Mouse (Mus musculus) hindbrain, embryonic 13.5 days (tissue): ENCODE results near the gene Nat9. TPM values are rescaled to one million over a fixed set of nuclear protein-coding genes. Genes with fewer than 3 reads are reported as not detected.

Experiments used
- ATAC-seq: fragments of 200-750 bp; cut with Nextera tagmentation; 2 replicates; pipeline ENCODE4 v1.8.0; 2017; ENCODE audit warnings: moderate TSS enrichment; ENCODE audit not compliant: low FRiP score
- H3K27ac ChIP-seq: fragments of 300-500 bp; sonication (generic); 2 replicates; pipeline ENCODE4 v1.5.1; 2015; ENCODE audit warnings: inconsistent platforms, mild to moderate bottlenecking, moderate library complexity
- H3K27me3 ChIP-seq: fragments of 300-500 bp; sonication (generic); 2 replicates; pipeline ENCODE4 v1.6.1; 2015; ENCODE audit warnings: mild to moderate bottlenecking, inconsistent platforms
- H3K36me3 ChIP-seq: fragments of 300-500 bp; sonication (generic); 2 replicates; pipeline ENCODE4 v1.6.1; 2015; ENCODE audit warnings: mild to moderate bottlenecking, inconsistent platforms
- H3K4me1 ChIP-seq: fragments of 300-500 bp; sonication (generic); replicated peaks from 2 replicates; pipeline ENCODE4 v1.6.1; 2015; ENCODE audit warnings: inconsistent platforms
- H3K4me2 ChIP-seq: fragments of 300-500 bp; sonication (generic); 2 replicates; pipeline ENCODE4 v1.6.1; 2015; ENCODE audit warnings: inconsistent platforms, mild to moderate bottlenecking, moderate library complexity
- H3K4me3 ChIP-seq: fragments of 300-500 bp; sonication (generic); 2 replicates; pipeline ENCODE4 v1.5.1; 2015; ENCODE audit warnings: mild to moderate bottlenecking, inconsistent platforms
- H3K9ac ChIP-seq: fragments of 300-500 bp; sonication (generic); 2 replicates; pipeline ENCODE4 v1.6.1; 2015; ENCODE audit warnings: mild to moderate bottlenecking, inconsistent platforms
- H3K9me3 ChIP-seq: fragments of 300-500 bp; sonication (generic); 2 replicates; pipeline ENCODE4 v1.6.1; 2016; ENCODE audit warnings: inconsistent platforms
- WGBS: fragments of 180-500 bp; shearing (Covaris S2); methylation state at CpG from one replicate; pipeline ENCODE4 v1.1.7; 2015; 5-methylcytosine and 5-hydroxymethylcytosine counted together
- polyA plus RNA-seq: library from polyadenylated mRNA; unstranded; fragments of >200 nt; fragmentation: Nextera tagmentation; extraction: Ambion mirVana; gene quantifications from 2 replicates; pipeline ENCODE4 v1.2.1, GENCODE M21; 2015

Nat9 gene
- polyA plus RNA-seq, 1 experiment from 2014 or later, result 22.0 TPM

DNA sequence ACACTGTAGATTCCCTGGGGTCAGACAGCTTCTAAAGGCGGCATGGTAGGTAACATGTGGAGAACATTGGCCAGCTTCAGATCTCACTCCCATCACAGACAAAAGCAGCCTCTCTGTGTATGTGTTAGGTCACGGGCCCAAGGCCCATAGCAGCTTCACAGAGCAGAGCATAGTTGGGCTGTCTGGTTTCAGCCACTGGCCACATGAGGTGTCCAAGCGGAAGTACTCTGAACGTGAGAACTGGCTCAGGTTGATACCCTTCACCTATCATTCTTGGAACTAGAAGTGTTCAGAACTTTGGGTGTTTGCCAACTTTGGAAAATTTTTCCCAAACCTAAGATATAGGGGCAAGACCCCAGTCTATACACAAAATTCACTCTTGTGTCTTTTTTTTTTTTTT is 18.2 kb downstream of the Nat9 start:
- no peak overlapping the region for H3K4me3 ChIP-seq
- no peaks in the 10 kb centered on the region for H3K9me3 ChIP-seq
- H3K27ac ChIP-seq, result no peak overlapping the region
- no peak overlapping the region for H3K4me2 ChIP-seq
- no peaks in the 10 kb centered on the region for H3K36me3 ChIP-seq
- no peak overlapping the region for H3K9ac ChIP-seq
- ATAC-seq, result no peak
- peaks cover 56% of the 10 kb centered on the region for H3K27me3 ChIP-seq
- 86% methylated on average over 4 of the region's 4 CpGs for WGBS
- H3K4me1 ChIP-seq, result peaks cover 53% of the 10 kb centered on the region

DNA sequence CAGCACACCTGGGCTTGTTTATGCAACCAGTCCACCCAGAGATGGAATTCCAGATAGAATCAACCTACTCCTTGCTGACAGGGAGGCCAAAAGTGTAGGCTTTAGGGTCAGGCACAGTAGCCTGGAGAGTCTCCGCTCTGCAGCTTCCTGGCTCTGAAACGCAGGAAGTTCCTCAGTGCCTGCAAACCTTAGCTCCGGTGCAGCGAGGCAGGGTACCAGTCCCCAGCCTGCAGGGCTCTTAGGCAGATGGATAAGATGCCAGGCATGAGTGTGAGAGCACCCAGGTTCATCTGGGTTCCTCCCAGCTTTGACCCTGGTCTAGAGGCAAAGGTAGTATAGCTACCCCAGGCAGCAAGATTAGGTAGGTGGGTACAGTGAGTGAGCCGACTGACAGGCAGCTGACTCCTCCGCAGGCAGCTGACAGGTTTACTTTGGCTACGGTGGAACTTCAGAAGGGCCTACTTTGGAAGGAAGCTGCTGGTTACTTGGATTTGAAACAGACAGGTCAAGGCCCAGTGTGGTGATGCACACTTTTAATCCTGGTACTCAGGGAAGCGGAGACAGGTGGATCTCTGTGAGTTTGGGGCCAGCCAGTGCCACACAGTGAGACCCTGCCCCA is 19.9 kb downstream of the Nat9 start:
- 89% methylated on average over 8 of the region's 8 CpGs for WGBS
- no peaks in the 10 kb centered on the region for H3K36me3 ChIP-seq
- H3K4me2 ChIP-seq, result no peak overlapping the region
- peaks cover 57% of the 10 kb centered on the region for H3K27me3 ChIP-seq
- no peaks in the 10 kb centered on the region for H3K9me3 ChIP-seq
- no peak overlapping the region for H3K4me3 ChIP-seq
- no peak overlapping the region for H3K27ac ChIP-seq
- H3K9ac ChIP-seq, result no peak overlapping the region
- ATAC-seq, result no peak
- H3K4me1 ChIP-seq, result peaks cover 53% of the 10 kb centered on the region

DNA sequence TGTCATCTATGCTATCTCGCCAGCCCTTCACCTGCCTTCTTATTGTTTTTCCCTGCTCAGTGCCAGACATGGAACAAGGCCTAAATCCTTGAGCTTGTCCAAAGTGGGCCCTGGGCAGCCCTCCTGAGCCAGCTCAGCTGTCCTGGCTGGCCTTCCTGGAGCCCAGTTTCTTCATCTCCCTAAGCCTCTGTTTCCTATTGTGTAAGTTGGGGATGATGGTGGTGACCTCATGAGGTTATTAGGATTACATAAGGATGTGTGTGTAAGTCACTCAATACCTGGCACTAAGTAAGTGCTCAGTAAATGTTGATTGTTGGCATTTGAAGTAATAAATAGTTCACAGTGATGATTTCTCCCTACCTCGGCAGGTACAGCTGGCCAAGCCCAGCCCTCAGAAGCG is 20.9 kb downstream of the Nat9 start:
- Histone ChIP-seq H3K9me3 (no peaks in the 10 kb centered on the region), H3K9ac (no peak overlapping the region), H3K4me1 (peaks cover 52% of the 10 kb centered on the region), H3K4me3 (no peak overlapping the region), H3K27me3 (peaks cover 57% of the 10 kb centered on the region), H3K36me3 (no peaks in the 10 kb centered on the region), H3K27ac (no peak overlapping the region), H3K4me2 (no peak overlapping the region)
- WGBS, result 94% methylated on average over 3 of the region's 3 CpGs
- no peak for ATAC-seq

DNA sequence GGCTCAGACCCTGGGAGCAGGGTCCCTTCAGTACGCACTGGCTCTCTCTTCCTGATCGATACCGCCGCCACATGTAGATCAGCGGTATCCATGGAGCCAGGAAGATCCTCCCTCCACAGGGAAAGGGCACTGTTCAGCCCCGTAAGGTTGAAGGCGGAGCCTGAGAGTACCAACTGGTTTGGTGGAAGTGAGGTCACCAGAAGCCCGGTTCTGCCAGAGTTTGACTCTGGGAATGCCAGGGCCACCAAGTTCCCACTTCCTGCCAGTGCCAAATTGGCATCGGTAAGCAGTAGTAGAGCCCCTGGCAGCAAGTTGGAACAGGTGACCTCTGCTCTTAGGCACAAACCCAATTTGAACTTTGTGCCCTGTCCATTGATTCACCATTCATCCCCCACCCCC is 22.7 kb downstream of the Nat9 start:
- H3K4me2 ChIP-seq, result peak overlapping the region; percentile 68
- WGBS, result 4% methylated on average over 9 of the region's 9 CpGs
- H3K36me3 ChIP-seq, result no peaks in the 10 kb centered on the region
- peaks cover 62% of the 10 kb centered on the region for H3K27me3 ChIP-seq
- H3K9me3 ChIP-seq, result no peaks in the 10 kb centered on the region
- ATAC-seq, result no peak
- H3K9ac ChIP-seq, result peak overlapping the region; percentile 74
- H3K4me1 ChIP-seq, result peaks cover 48% of the 10 kb centered on the region
- no peak overlapping the region for H3K27ac ChIP-seq
- peak overlapping the region; percentile 56 for H3K4me3 ChIP-seq

- Histone ChIP-seq H3K27me3 (peaks cover 67% of the 10 kb centered on the region), H3K9me3 (no peaks in the 10 kb centered on the region), H3K4me1 (peaks cover 48% of the 10 kb centered on the region), H3K4me2 (peak overlapping the region; percentile 68), H3K36me3 (no peaks in the 10 kb centered on the region), H3K27ac (no peak overlapping the region), H3K9ac (peak overlapping the region; percentile 74), H3K4me3 (peak overlapping the region; percentile 56)
- no peak for ATAC-seq
- WGBS, result under 1% methylated on average over 14 of the region's 14 CpGs
Measured at GRCm38 (mm10) chr11:115164341-115164975, 23.2 kb downstream of the Nat9 start.

DNA sequence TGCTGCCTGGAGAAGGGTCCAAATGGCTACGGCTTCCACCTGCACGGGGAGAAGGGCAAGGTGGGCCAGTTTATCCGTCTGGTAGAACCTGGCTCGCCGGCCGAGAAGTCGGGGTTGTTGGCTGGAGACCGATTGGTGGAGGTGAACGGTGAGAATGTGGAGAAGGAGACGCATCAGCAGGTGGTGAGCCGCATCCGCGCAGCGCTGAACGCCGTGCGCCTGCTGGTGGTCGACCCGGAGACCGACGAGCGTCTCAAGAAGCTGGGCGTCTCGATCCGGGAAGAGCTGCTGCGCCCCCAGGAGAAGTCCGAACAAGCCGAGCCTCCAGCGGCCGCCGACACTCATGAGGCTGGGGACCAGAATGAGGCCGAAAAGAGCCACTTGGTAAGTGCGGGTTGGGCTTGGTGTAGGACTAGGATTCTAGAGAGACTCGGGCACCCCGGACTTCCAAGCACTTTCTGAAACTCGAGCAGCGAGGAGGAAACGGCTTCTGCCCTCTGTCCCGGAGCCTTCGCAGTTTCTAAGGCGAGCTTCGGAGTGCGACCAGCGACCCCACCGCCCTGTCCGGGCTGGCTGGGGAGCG is 24.0 kb downstream of the Nat9 start:
- Histone ChIP-seq H3K4me2 (peak overlapping the region; percentile 68), H3K9ac (peak overlapping the region; percentile 74), H3K36me3 (no peaks in the 10 kb centered on the region), H3K4me3 (peak overlapping the region; percentile 56), H3K27me3 (peaks cover 72% of the 10 kb centered on the region), H3K9me3 (no peaks in the 10 kb centered on the region), H3K4me1 (peaks cover 48% of the 10 kb centered on the region), H3K27ac (0 out of 2 replicates have a peak overlapping the region, but pooled peaks have one; percentile 30)
- 0 out of 2 replicates have a peak, but pooled peaks have one; percentile 15 for ATAC-seq
- WGBS, result under 1% methylated on average over 46 of the region's 47 CpGs

- ATAC-seq, result peak; percentile 93
- H3K36me3 ChIP-seq, result no peaks in the 10 kb centered on the region
- H3K4me1 ChIP-seq, result peaks cover 55% of the 10 kb centered on the region
- H3K4me3 ChIP-seq, result peak within 1 kb of the TSS; percentile 56
- H3K27ac ChIP-seq, result peak within 1 kb of the TSS; percentile 64; the same call in 1 of the 2 replicates
- peak within 1 kb of the TSS; percentile 68 for H3K4me2 ChIP-seq
- H3K27me3 ChIP-seq, result peaks cover 78% of the 10 kb centered on the region
- WGBS, result under 1% methylated on average over 47 of the region's 47 CpGs
- no peaks in the 10 kb centered on the region for H3K9me3 ChIP-seq
- peak within 1 kb of the TSS; percentile 74 for H3K9ac ChIP-seq
Measured at GRCm38 (mm10) chr11:115162832-115163480, 24.7 kb downstream of the Nat9 start, which contains the start of gene Slc9a3r1. TSS of gene Slc9a3r1 (plus strand) at chr11:115163341.

DNA sequence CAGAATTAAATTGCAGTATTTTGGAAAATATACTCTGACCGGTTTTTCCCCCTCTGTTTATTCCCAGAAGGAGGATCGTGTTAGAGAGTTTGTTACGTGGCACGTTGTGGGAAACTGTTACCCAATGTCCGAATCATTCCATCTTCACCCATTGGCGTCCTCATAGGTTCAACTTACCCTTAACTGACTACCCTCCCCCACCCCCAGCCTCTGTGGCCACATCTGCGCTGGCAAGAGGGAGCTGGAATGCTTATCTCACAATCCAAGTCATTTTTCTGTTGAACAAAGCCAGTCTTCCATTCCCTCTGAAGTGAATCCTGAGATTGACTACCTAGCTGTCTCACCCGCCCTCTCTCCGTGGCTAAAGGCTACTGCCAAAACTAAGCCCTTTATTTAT is 25.5 kb downstream of the Nat9 start:
- Histone ChIP-seq H3K4me1 (peaks cover 55% of the 10 kb centered on the region), H3K27me3 (peaks cover 82% of the 10 kb centered on the region), H3K9me3 (no peaks in the 10 kb centered on the region), H3K4me3 (0 out of 2 replicates have a peak overlapping the region, but pooled peaks have one; percentile 56), H3K4me2 (peak overlapping the region; percentile 68), H3K36me3 (no peaks in the 10 kb centered on the region), H3K27ac (no peak overlapping the region), H3K9ac (no peak overlapping the region)
- WGBS, result 22% methylated on average over 9 of the region's 9 CpGs
- no peak for ATAC-seq

DNA sequence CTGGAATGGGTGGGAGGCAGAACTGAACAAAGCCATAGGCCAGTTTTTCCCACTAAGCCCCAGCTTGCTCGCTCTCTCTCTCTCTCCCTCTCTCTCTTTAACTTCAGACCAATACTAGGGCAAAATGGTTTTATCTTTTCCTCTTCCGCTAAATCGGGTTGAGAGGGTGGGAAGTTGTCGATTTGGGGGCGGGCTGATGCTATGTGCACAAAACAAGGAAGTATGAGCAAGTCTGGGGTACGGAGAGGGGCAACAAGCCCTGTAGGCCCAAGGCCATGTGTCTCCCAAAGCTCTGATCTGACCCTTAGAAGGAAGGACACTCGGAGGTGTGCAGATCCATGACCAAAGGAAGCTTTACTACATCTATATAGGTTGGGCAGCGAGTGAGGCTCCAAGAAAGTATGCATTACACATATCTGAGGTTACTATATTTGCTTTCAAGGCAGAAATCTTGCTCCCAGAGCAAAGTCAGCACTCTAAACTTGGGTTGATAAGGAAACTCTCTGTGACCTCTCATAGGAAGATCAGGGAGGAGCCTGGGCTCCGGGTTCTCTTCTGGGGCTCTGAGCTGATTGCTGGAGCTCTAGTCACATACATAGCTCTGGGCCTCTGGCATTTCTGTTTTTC is 26.0 kb downstream of the Nat9 start:
- Histone ChIP-seq H3K27ac (no peak overlapping the region), H3K9me3 (no peaks in the 10 kb centered on the region), H3K4me1 (peaks cover 55% of the 10 kb centered on the region), H3K9ac (no peak overlapping the region), H3K27me3 (peaks cover 87% of the 10 kb centered on the region), H3K4me3 (no peak overlapping the region), H3K4me2 (no peak overlapping the region), H3K36me3 (no peaks in the 10 kb centered on the region)
- no peak for ATAC-seq
- WGBS, result 70% methylated on average over 9 of the region's 9 CpGs

DNA sequence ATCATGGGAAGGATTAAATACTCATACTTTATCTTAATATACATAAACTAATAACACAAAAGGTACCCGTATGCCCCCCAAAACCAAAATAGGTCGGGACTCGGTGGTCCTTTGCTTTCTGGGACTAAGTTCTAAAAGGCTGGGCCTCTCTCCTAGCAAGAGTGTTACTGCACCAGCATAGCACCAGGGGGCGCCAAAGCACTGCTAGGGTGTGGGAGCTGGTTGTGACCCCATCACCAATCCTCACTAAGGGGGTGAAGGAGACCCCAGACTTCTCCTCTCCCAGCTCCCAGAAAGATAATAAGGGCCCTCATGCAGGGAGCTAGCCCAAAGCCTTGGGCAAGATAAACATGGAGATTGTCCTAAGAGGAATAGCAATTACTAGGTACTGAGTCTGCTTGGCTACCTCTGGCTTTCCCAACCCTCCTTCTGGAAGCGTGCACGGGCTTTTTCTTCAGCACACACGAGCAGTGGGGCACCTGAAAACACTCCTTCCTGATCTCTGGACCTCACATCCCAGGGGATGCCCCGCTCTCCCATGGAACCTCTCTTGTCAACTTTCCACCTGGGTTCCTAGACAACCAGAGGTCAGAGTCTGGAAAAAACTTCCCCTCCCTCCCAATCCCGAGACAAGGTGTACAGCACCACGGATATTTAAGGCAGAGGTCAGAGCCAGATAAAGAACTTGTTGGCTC is 26.6 kb downstream of the Nat9 start:
- H3K9me3 ChIP-seq, result no peaks in the 10 kb centered on the region
- 30% methylated on average over 10 of the region's 10 CpGs for WGBS
- H3K4me3 ChIP-seq, result no peak overlapping the region
- peaks cover 89% of the 10 kb centered on the region for H3K27me3 ChIP-seq
- H3K4me2 ChIP-seq, result no peak overlapping the region
- H3K9ac ChIP-seq, result no peak overlapping the region
- no peak overlapping the region for H3K27ac ChIP-seq
- ATAC-seq, result no peak
- no peaks in the 10 kb centered on the region for H3K36me3 ChIP-seq
- peaks cover 55% of the 10 kb centered on the region for H3K4me1 ChIP-seq

GRCm38 (mm10) chr11:115160016-115160797 is 27.5 kb downstream of the Nat9 start:
- H3K9me3 ChIP-seq, result no peaks in the 10 kb centered on the region
- 44% methylated on average over 11 of the region's 11 CpGs for WGBS
- H3K4me3 ChIP-seq, result no peak overlapping the region
- no peak overlapping the region for H3K9ac ChIP-seq
- H3K4me2 ChIP-seq, result no peak overlapping the region
- no peak for ATAC-seq
- H3K36me3 ChIP-seq, result no peaks in the 10 kb centered on the region
- no peak overlapping the region for H3K27ac ChIP-seq
- peaks cover 89% of the 10 kb centered on the region for H3K27me3 ChIP-seq
- peaks cover 47% of the 10 kb centered on the region for H3K4me1 ChIP-seq
